Mouse (Mus musculus) MEL (cell line): Measurements from ENCODE around the gene Sec24a. TPM values are rescaled to one million over a fixed set of nuclear protein-coding genes. Genes with fewer than 3 reads are reported as not detected.

ENCODE experiments used
- DNase-seq: peaks from one replicate; pipeline ENCODE4 v3.0.0; 2011; ENCODE audit warnings: low read depth, low spot score
- H3K27ac ChIP-seq: 2 replicates; pipeline ENCODE4 v1.5.1; 2012; ENCODE audit warnings: low read depth, mild to moderate bottlenecking, control low read depth, low read length, moderate library complexity; ENCODE audit not compliant: control insufficient read depth
- H3K27me3 ChIP-seq, 2 experiments: fragments of 150-350 bp in 1 of 2; sonication (generic) in 1 of 2; 2 replicates each; pipeline ENCODE4 v1.6.1; 2012; ENCODE audit warnings: low read length in 2 of 2, mild to moderate bottlenecking in 2 of 2, improper control_type of control experiment in 1 of 2, moderate library complexity in 1 of 2; ENCODE audit not compliant: insufficient read depth in 2 of 2, control insufficient read depth in 1 of 2
- H3K36me3 ChIP-seq, 2 experiments: 2 replicates each; pipeline ENCODE4 v1.6.1; 2012 to 2014; ENCODE audit warnings: low read length in 2 of 2, improper control_type of control experiment in 1 of 2, inconsistent platforms in 1 of 2, mild to moderate bottlenecking in 1 of 2; ENCODE audit not compliant: insufficient read depth in 2 of 2, control insufficient read depth in 1 of 2
- H3K4me1 ChIP-seq, 2 experiments: fragments of 150-350 bp in 1 of 2; sonication (generic) in 1 of 2; 2 replicates each; pipeline ENCODE4 v1.6.1; 2012; ENCODE audit warnings: low read length in 2 of 2, improper control_type of control experiment in 1 of 2, mild to moderate bottlenecking in 1 of 2; ENCODE audit not compliant: insufficient read depth in 2 of 2, control insufficient read depth in 1 of 2
- H3K4me3 ChIP-seq, 2 experiments: fragments of 150-350 bp in 1 of 2; sonication (generic) in 1 of 2; 2 replicates each; pipeline ENCODE4 v1.5.1; 2012; ENCODE audit warnings: low read depth in 2 of 2, low read length in 2 of 2, mild to moderate bottlenecking in 2 of 2, moderate library complexity in 2 of 2, control low read depth in 1 of 2, improper control_type of control experiment in 1 of 2; ENCODE audit not compliant: control insufficient read depth in 1 of 2, insufficient read depth in 1 of 2
- H3K79me2 ChIP-seq: 2 replicates; pipeline ENCODE4 v1.6.1; 2012; ENCODE audit warnings: mild to moderate bottlenecking, low read length, moderate library complexity; ENCODE audit not compliant: control insufficient read depth, poor library complexity, insufficient read depth
- H3K9ac ChIP-seq: 2 replicates; pipeline ENCODE4 v1.6.1; 2012; ENCODE audit warnings: low read depth, mild to moderate bottlenecking, control low read depth, low read length, moderate library complexity; ENCODE audit not compliant: control insufficient read depth, poor library complexity, severe bottlenecking
- H3K9me3 ChIP-seq: fragments of 150-350 bp; sonication (generic); replicated peaks from 2 replicates; pipeline ENCODE4 v1.6.1; 2012; ENCODE audit warnings: mild to moderate bottlenecking, low read length, improper control_type of control experiment, moderate library complexity; ENCODE audit not compliant: insufficient read depth
- BHLHE40 ChIP-seq: IDR thresholded peaks from 2 replicates; pipeline ENCODE4 v1.6.1; 2012; ENCODE audit warnings: low read depth, mild to moderate bottlenecking, inconsistent platforms, low read length, improper control_type of control experiment, borderline replicate concordance
- E2F4 ChIP-seq: IDR thresholded peaks from 2 replicates; pipeline ENCODE4 v1.6.1; 2011; ENCODE audit warnings: low read depth, low read length, improper control_type of control experiment, borderline replicate concordance
- GABPA ChIP-seq: IDR thresholded peaks from 2 replicates; pipeline ENCODE4 v1.6.1; 2012; ENCODE audit warnings: low read depth, mild to moderate bottlenecking, inconsistent platforms, low read length, improper control_type of control experiment, moderate library complexity
- HCFC1 ChIP-seq: IDR thresholded peaks from 2 replicates; pipeline ENCODE4 v1.6.1; 2012; ENCODE audit warnings: low read depth, mild to moderate bottlenecking, inconsistent platforms, low read length, improper control_type of control experiment, moderate library complexity
- JUND ChIP-seq: IDR thresholded peaks from 2 replicates; pipeline ENCODE4 v1.6.1; 2011; ENCODE audit warnings: low read depth, mild to moderate bottlenecking, improper control_type of control experiment, low read length
- KAT2A ChIP-seq: conservative IDR thresholded peaks from 2 replicates; pipeline ENCODE4 v1.6.1; 2012; ENCODE audit warnings: low read depth, low read length, improper control_type of control experiment, inconsistent platforms
- MAFK ChIP-seq: IDR thresholded peaks from 2 replicates; pipeline ENCODE4 v1.6.1; 2011; ENCODE audit warnings: low read depth, mild to moderate bottlenecking, low read length, improper control_type of control experiment, borderline replicate concordance
- MAX ChIP-seq: IDR thresholded peaks from 2 replicates; pipeline ENCODE4 v1.6.1; 2011; ENCODE audit warnings: low read length, improper control_type of control experiment
- MEF2A ChIP-seq: IDR thresholded peaks from 2 replicates; pipeline ENCODE4 v1.6.1; 2014; ENCODE audit warnings: low read depth, mild to moderate bottlenecking, inconsistent platforms, low read length, improper control_type of control experiment; ENCODE audit not compliant: poor library complexity, insufficient replicate concordance, severe bottlenecking; ENCODE audit errors: extremely low read depth
- MXI1 ChIP-seq: IDR thresholded peaks from 2 replicates; pipeline ENCODE4 v1.6.1; 2011; ENCODE audit warnings: mild to moderate bottlenecking, low read depth, low read length, improper control_type of control experiment
- MYB ChIP-seq: IDR thresholded peaks from 2 replicates; pipeline ENCODE4 v1.6.1; 2011; ENCODE audit warnings: mild to moderate bottlenecking, low read depth, low read length, improper control_type of control experiment
- NELFE ChIP-seq: IDR thresholded peaks from 2 replicates; pipeline ENCODE4 v1.6.1; 2011; ENCODE audit warnings: low read depth, low read length, improper control_type of control experiment
- POLR2A ChIP-seq, 2 experiments: IDR thresholded peaks; 2 replicates each; pipeline ENCODE4 v1.6.1; 2011 to 2012; ENCODE audit warnings: low read length in 2 of 2, mild to moderate bottlenecking in 2 of 2, control low read depth in 1 of 2, improper control_type of control experiment in 1 of 2, low read depth in 1 of 2, moderate library complexity in 1 of 2; ENCODE audit not compliant: control insufficient read depth in 1 of 2, insufficient read depth in 1 of 2, poor library complexity in 1 of 2
- POLR2AphosphoS2 ChIP-seq: IDR thresholded peaks from 2 replicates; pipeline ENCODE4 v1.6.1; 2011; ENCODE audit warnings: low read length, improper control_type of control experiment
- RAD21 ChIP-seq: IDR thresholded peaks from 2 replicates; pipeline ENCODE4 v1.6.1; 2011; ENCODE audit warnings: mild to moderate bottlenecking, low read depth, low read length, improper control_type of control experiment
- SIN3A ChIP-seq: IDR thresholded peaks from 2 replicates; pipeline ENCODE4 v1.6.1; 2012; ENCODE audit warnings: low read length, improper control_type of control experiment, inconsistent platforms
- SMC3 ChIP-seq: IDR thresholded peaks from 2 replicates; pipeline ENCODE4 v1.6.1; 2011; ENCODE audit warnings: low read depth, low read length, improper control_type of control experiment
- USF1 ChIP-seq: IDR thresholded peaks from 2 replicates; pipeline ENCODE4 v1.6.1; 2014; ENCODE audit warnings: low read depth, mild to moderate bottlenecking, inconsistent platforms, low read length, improper control_type of control experiment, moderate library complexity
- USF2 ChIP-seq, 2 experiments: IDR thresholded peaks; 2 replicates each; pipeline ENCODE4 v1.6.1; 2011 to 2012; ENCODE audit warnings: improper control_type of control experiment in 2 of 2, low read length in 2 of 2, borderline replicate concordance in 1 of 2, inconsistent platforms in 1 of 2, low read depth in 1 of 2, mild to moderate bottlenecking in 1 of 2; ENCODE audit not compliant: insufficient read depth in 1 of 2
- ZC3H11A ChIP-seq: IDR thresholded peaks from 2 replicates; pipeline ENCODE4 v1.6.1; 2012; ENCODE audit warnings: low read depth, mild to moderate bottlenecking, inconsistent platforms, low read length, improper control_type of control experiment
- ZKSCAN1 ChIP-seq: IDR thresholded peaks from 2 replicates; pipeline ENCODE4 v1.6.1; 2012; ENCODE audit warnings: low read depth, mild to moderate bottlenecking, inconsistent platforms, low read length, improper control_type of control experiment, moderate library complexity
- ZNF384 ChIP-seq: IDR thresholded peaks from 2 replicates; pipeline ENCODE4 v1.6.1; 2012; ENCODE audit warnings: low read depth, mild to moderate bottlenecking, inconsistent platforms, low read length, improper control_type of control experiment
- polyA plus RNA-seq, 2 experiments: library from polyadenylated mRNA; stranded (reverse) in 1 of 2; unstranded in 1 of 2; fragments of >175 nt in 1 of 2; fragments of >200 nt in 1 of 2; gene quantifications; 2 replicates each; pipeline versions ENCODE4 v1.2.1 to v1.2.4; 2012; ENCODE audit warnings: low replicate concordance in 2 of 2, low read depth in 1 of 2; ENCODE audit not compliant: insufficient read length in 2 of 2, insufficient read depth in 1 of 2, missing spikeins in 1 of 2
- total RNA-seq: library from RNA; depleted of rRNA; stranded (reverse); fragments of 300-350 nt; gene quantifications from 2 replicates; pipeline ENCODE4 v1.2.3, GENCODE M21; 2012

Sec24a gene
- total and polyA plus RNA-seq, 3 experiments: 5.3 to 38.2 (median 14.1) TPM

DNA sequence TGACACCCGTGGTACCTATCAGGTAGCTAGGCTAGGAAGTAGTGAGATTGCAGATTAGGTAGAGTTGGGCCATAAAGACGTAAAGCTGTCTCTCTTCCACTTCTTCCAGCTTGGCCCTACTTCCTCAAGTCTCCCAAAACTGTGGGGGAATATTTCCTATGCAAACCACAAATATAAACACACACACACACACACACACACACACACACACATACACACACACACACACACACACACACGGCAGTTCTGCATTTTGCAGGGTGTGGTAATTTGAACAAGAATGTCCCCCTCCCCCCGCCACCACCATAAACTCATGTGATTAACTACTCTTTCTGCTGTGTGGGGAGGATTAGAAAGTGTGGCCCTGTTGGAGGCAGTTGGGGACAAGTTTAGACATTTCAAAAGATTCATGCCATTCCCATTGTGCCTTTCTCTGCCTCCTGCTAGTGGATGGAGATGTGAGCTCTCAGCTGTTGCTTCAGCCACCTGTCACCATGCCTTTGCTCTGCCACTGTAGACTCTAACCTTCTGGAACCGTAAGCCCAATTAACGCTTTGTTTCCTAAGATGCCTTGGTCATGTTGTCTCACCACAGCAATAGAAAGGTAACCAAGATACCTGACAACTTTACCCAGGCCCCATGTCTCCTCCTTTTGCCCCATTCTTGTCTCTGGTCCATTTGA, 85.6 kb downstream of the Sec24a start (continued):
- TF ChIP-seq MXI1 (no peak), ZKSCAN1 (no peak), NELFE (no peak), KAT2A (no peak), HCFC1 (0 out of 2 replicates have a peak, but pooled peaks have one; percentile 29), RAD21 (no peak), ZNF384 (no peak)

DNA sequence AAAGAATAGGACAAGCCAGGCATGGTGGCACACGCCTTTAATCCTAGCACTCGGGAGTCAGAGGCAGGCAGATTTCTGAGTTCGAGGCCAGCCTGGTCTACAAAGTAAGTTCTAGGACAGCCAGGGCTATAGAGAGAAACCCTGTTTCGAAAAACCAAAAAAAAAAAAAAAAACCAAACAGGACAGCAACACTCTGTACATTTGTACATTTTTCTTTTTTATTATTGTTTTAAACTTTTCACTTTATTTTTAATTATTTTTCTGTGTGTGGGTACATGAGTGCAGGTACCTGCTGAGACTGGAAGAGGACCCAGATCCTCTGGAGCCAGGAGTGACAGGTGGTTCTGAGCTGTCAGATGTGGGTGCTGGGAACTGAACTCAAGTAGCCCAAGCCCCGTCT, 88.0 kb downstream of the Sec24a start:
- H3K4me3 ChIP-seq: no peak overlapping the region
- TF ChIP-seq ZNF384 (peak; percentile 50; the same call in 1 of the 2 replicates), E2F4 (no peak)
- TF ChIP-seq, all 39 proteins: peak for 1
- Histone ChIP-seq H3K9me3 (no peaks in the 10 kb centered on the region), H3K4me1 (peaks cover 3 to 19% of the 10 kb centered on the region in 2 experiments), H3K36me3 (peaks cover 0 to 9% of the 10 kb centered on the region in 2 experiments; a peak in 2 of 4 replicates), H3K27me3 (no peaks in the 10 kb centered on the region), H3K27ac (no peak overlapping the region), H3K9ac (no peak overlapping the region), H3K79me2 (no peaks in the 10 kb centered on the region)
- DNase-seq: no peak

DNA sequence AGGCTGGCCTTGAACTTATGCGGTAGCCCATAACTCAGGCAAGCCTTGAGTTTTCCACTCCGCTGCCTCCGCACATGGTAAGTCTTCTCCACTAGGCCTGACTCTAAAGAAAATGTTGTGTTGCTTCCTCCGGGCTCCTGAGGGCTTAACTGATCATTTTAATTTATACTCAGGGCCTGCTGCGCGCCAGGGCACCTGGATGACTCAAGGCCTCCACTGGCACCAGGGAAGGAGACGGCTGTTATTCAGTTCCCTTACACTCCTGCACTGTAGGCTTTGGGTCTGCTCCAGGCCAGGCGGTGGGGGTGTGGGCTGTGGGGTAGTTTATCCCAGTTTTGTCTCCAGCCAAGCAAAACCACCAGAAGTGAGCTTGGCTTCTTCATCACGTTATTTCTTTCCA, 90.1 kb downstream of the Sec24a start:
- H3K36me3 ChIP-seq: peaks cover 0 to 9% of the 10 kb centered on the region in 2 experiments; a peak in 2 of 4 replicates
- TF ChIP-seq GABPA (no peak), POLR2A (IDR thresholded peaks at IDR 0.05; ENCODE audit: control insufficient read depth in 1 of 2, insufficient read depth in 1 of 2, low read depth in 1 of 2, low read length in 2 of 2, poor library complexity in 1 of 2) (no peak), KAT2A (no peak), MXI1 (no peak), RAD21 (no peak), SIN3A (no peak), E2F4 (no peak), USF2 (IDR thresholded peaks at IDR 0.05; ENCODE audit: borderline replicate concordance in 1 of 2, insufficient read depth in 1 of 2, low read depth in 1 of 2, low read length in 2 of 2) (no peak), MEF2A (no peak), MYB (no peak), MAX (no peak), POLR2AphosphoS2 (no peak), BHLHE40 (no peak), ZC3H11A (no peak), JUND (no peak), USF1 (no peak), ZKSCAN1 (no peak), NELFE (no peak), SMC3 (no peak), MAFK (no peak)
- H3K27me3 ChIP-seq: no peaks in the 10 kb centered on the region
- H3K9ac ChIP-seq: no peak overlapping the region
- H3K9me3 ChIP-seq: no peaks in the 10 kb centered on the region
- H3K4me1 ChIP-seq: peaks cover 3 to 18% of the 10 kb centered on the region in 2 experiments
- no peak overlapping the region for H3K4me3 ChIP-seq
- no peaks in the 10 kb centered on the region for H3K79me2 ChIP-seq
- DNase-seq: no peak
- H3K27ac ChIP-seq: no peak overlapping the region
